Mouse (Mus musculus) embryonic facial prominence, embryonic 13.5 days (tissue): Measurements from ENCODE around the gene Slc10a7. TPM values are rescaled to one million over a fixed set of nuclear protein-coding genes. Genes with fewer than 3 reads are reported as not detected.
A peak's percentile ranks its signal among the peaks of the same experiment; 100 is the strongest.

ENCODE experiments used
- ATAC-seq: fragments of 200-750 bp; cut with Nextera tagmentation; 2 replicates; pipeline ENCODE4 v1.8.0; 2017; ENCODE audit warnings: low read depth; ENCODE audit not compliant: insufficient number of reproducible peaks, insufficient read depth, low FRiP score, low TSS enrichment
- H3K27ac ChIP-seq: fragments of 300-500 bp; sonication (generic); 2 replicates; pipeline ENCODE4 v1.5.1; 2015; ENCODE audit warnings: moderate library complexity, mild to moderate bottlenecking, inconsistent platforms
- H3K27me3 ChIP-seq: fragments of 300-500 bp; sonication (generic); 2 replicates; pipeline ENCODE4 v1.6.1; 2015; ENCODE audit warnings: mild to moderate bottlenecking, inconsistent platforms
- H3K36me3 ChIP-seq: fragments of 300-500 bp; sonication (generic); 2 replicates; pipeline ENCODE4 v1.6.1; 2015; ENCODE audit warnings: mild to moderate bottlenecking, inconsistent platforms
- H3K4me1 ChIP-seq: fragments of 300-500 bp; sonication (generic); 2 replicates; pipeline ENCODE4 v1.6.1; 2015; ENCODE audit warnings: inconsistent platforms
- H3K4me2 ChIP-seq: fragments of 300-500 bp; sonication (generic); 2 replicates; pipeline ENCODE4 v1.6.1; 2015; ENCODE audit warnings: moderate library complexity, mild to moderate bottlenecking, inconsistent platforms
- H3K4me3 ChIP-seq: fragments of 300-500 bp; sonication (generic); 2 replicates; pipeline ENCODE4 v1.5.1; 2015; ENCODE audit warnings: mild to moderate bottlenecking, inconsistent platforms
- H3K9ac ChIP-seq: fragments of 300-500 bp; sonication (generic); 2 replicates; pipeline ENCODE4 v1.6.1; 2015; ENCODE audit warnings: mild to moderate bottlenecking, inconsistent platforms
- H3K9me3 ChIP-seq: fragments of 300-500 bp; sonication (generic); 2 replicates; pipeline ENCODE4 v1.6.1; 2016; ENCODE audit warnings: inconsistent platforms
- WGBS: fragments of 180-500 bp; shearing (Covaris S2); methylation state at CpG from one replicate; pipeline ENCODE4 v1.1.7; 2015; ENCODE audit warnings: mixed read lengths; 5-methylcytosine and 5-hydroxymethylcytosine counted together
- polyA plus RNA-seq: library from polyadenylated mRNA; unstranded; fragments of >200 nt; fragmentation: Nextera tagmentation; extraction: Ambion mirVana; gene quantifications from 2 replicates; pipeline ENCODE4 v1.2.1, GENCODE M21; 2015

The Slc10a7 gene
- polyA plus RNA-seq, 1 experiment from 2014 or later, result 17.6 TPM

GRCm38 (mm10) chr8:78655351-78656045 is 146.4 kb downstream of the Slc10a7 start:
- no peak for ATAC-seq
- WGBS, result 41% methylated on average over 1 of the region's 1 CpGs
- Histone ChIP-seq H3K9me3 (no peaks in the 10 kb centered on the region), H3K4me2 (no peak overlapping the region), H3K36me3 (no peaks in the 10 kb centered on the region), H3K4me3 (no peak overlapping the region), H3K9ac (no peak overlapping the region), H3K27me3 (no peaks in the 10 kb centered on the region), H3K27ac (peak overlapping the region; percentile 33; the same call in 1 of the 2 replicates), H3K4me1 (peaks cover 22% of the 10 kb centered on the region)

GRCm38 (mm10) chr8:78656700-78657370 is 147.7 kb downstream of the Slc10a7 start:
- Histone ChIP-seq H3K27ac (no peak overlapping the region), H3K36me3 (no peaks in the 10 kb centered on the region), H3K4me1 (peaks cover 22% of the 10 kb centered on the region), H3K4me2 (no peak overlapping the region), H3K9me3 (no peaks in the 10 kb centered on the region), H3K9ac (no peak overlapping the region), H3K27me3 (no peaks in the 10 kb centered on the region), H3K4me3 (no peak overlapping the region)
- no peak for ATAC-seq
- 82% methylated on average over 10 of the region's 10 CpGs for WGBS

GRCm38 (mm10) chr8:78658172-78658571 is 149.0 kb downstream of the Slc10a7 start:
- H3K9ac ChIP-seq, result no peak overlapping the region
- H3K27ac ChIP-seq, result no peak overlapping the region
- H3K4me3 ChIP-seq, result no peak overlapping the region
- ATAC-seq, result no peak
- WGBS, result 83% methylated on average over 5 of the region's 5 CpGs
- H3K4me2 ChIP-seq, result no peak overlapping the region
- H3K36me3 ChIP-seq, result no peaks in the 10 kb centered on the region
- no peaks in the 10 kb centered on the region for H3K27me3 ChIP-seq
- H3K9me3 ChIP-seq, result no peaks in the 10 kb centered on the region
- H3K4me1 ChIP-seq, result peaks cover 10% of the 10 kb centered on the region

GRCm38 (mm10) chr8:78659617-78660187 is 150.6 kb downstream of the Slc10a7 start:
- no peak for ATAC-seq
- no peak overlapping the region for H3K4me2 ChIP-seq
- no peaks in the 10 kb centered on the region for H3K9me3 ChIP-seq
- 92% methylated on average over 3 of the region's 3 CpGs for WGBS
- no peak overlapping the region for H3K9ac ChIP-seq
- H3K4me1 ChIP-seq, result peaks cover 9% of the 10 kb centered on the region
- no peak overlapping the region for H3K27ac ChIP-seq
- no peaks in the 10 kb centered on the region for H3K27me3 ChIP-seq
- no peaks in the 10 kb centered on the region for H3K36me3 ChIP-seq
- H3K4me3 ChIP-seq, result no peak overlapping the region

GRCm38 (mm10) chr8:78664306-78664940 is 155.3 kb downstream of the Slc10a7 start:
- no peak overlapping the region for H3K9ac ChIP-seq
- no peaks in the 10 kb centered on the region for H3K27me3 ChIP-seq
- H3K4me3 ChIP-seq, result no peak overlapping the region
- H3K36me3 ChIP-seq, result peaks cover 3% of the 10 kb centered on the region; the same call in 1 of the 2 replicates
- no peaks in the 10 kb centered on the region for H3K4me1 ChIP-seq
- H3K27ac ChIP-seq, result no peak overlapping the region
- H3K9me3 ChIP-seq, result no peaks in the 10 kb centered on the region
- ATAC-seq, result no peak
- 91% methylated on average over 12 of the region's 12 CpGs for WGBS
- no peak overlapping the region for H3K4me2 ChIP-seq

- no peak overlapping the region for H3K4me3 ChIP-seq
- H3K9ac ChIP-seq, result no peak overlapping the region
- H3K4me1 ChIP-seq, result no peaks in the 10 kb centered on the region
- H3K9me3 ChIP-seq, result no peaks in the 10 kb centered on the region
- peaks cover 17% of the 10 kb centered on the region for H3K36me3 ChIP-seq
- no peak for ATAC-seq
- 85% methylated on average over 5 of the region's 5 CpGs for WGBS
- no peaks in the 10 kb centered on the region for H3K27me3 ChIP-seq
- no peak overlapping the region for H3K27ac ChIP-seq
- H3K4me2 ChIP-seq, result no peak overlapping the region
Observed at GRCm38 (mm10) chr8:78667399-78667798, 158.3 kb downstream of the Slc10a7 start.

- no peaks in the 10 kb centered on the region for H3K27me3 ChIP-seq
- H3K36me3 ChIP-seq, result peaks cover 19% of the 10 kb centered on the region
- no peak overlapping the region for H3K4me2 ChIP-seq
- no peak overlapping the region for H3K9ac ChIP-seq
- no peaks in the 10 kb centered on the region for H3K4me1 ChIP-seq
- 91% methylated on average over 5 of the region's 5 CpGs for WGBS
- no peak overlapping the region for H3K4me3 ChIP-seq
- no peak for ATAC-seq
- no peaks in the 10 kb centered on the region for H3K9me3 ChIP-seq
- H3K27ac ChIP-seq, result no peak overlapping the region
Observed at GRCm38 (mm10) chr8:78668206-78668605, 159.1 kb downstream of the Slc10a7 start.

GRCm38 (mm10) chr8:78670241-78670640 is 161.1 kb downstream of the Slc10a7 start:
- Histone ChIP-seq H3K36me3 (peaks cover 19% of the 10 kb centered on the region), H3K4me3 (no peak overlapping the region), H3K27me3 (no peaks in the 10 kb centered on the region), H3K4me2 (no peak overlapping the region), H3K27ac (no peak overlapping the region), H3K9ac (no peak overlapping the region), H3K4me1 (no peaks in the 10 kb centered on the region), H3K9me3 (no peaks in the 10 kb centered on the region)
- ATAC-seq, result no peak
- whole genome bisulfite sequencing, result 90% methylated on average over 7 of the region's 7 CpGs

- no peak overlapping the region for H3K4me3 ChIP-seq
- no peak overlapping the region for H3K4me2 ChIP-seq
- no peak overlapping the region for H3K9ac ChIP-seq
- no peak overlapping the region for H3K27ac ChIP-seq
- no peaks in the 10 kb centered on the region for H3K27me3 ChIP-seq
- H3K36me3 ChIP-seq, result peaks cover 13% of the 10 kb centered on the region
- 33% methylated on average over 10 of the region's 10 CpGs for whole genome bisulfite sequencing
- peaks cover 20% of the 10 kb centered on the region for H3K4me1 ChIP-seq
- 0 out of 2 replicates have a peak, but pooled peaks cover 5% of the 10 kb centered on the region for H3K9me3 ChIP-seq
- no peak for ATAC-seq
Observed at GRCm38 (mm10) chr8:78678541-78679219, 169.5 kb downstream of the Slc10a7 start.

- H3K4me2 ChIP-seq, result no peak overlapping the region
- WGBS, result 66% methylated on average over 10 of the region's 10 CpGs
- H3K36me3 ChIP-seq, result 0 out of 2 replicates have a peak, but pooled peaks cover 4% of the 10 kb centered on the region
- H3K27me3 ChIP-seq, result no peaks in the 10 kb centered on the region
- no peak overlapping the region for H3K4me3 ChIP-seq
- H3K4me1 ChIP-seq, result peaks cover 11% of the 10 kb centered on the region; the same call in 1 of the 2 replicates
- H3K9me3 ChIP-seq, result no peaks in the 10 kb centered on the region
- H3K9ac ChIP-seq, result no peak overlapping the region
- H3K27ac ChIP-seq, result no peak overlapping the region
- ATAC-seq, result no peak
Observed at GRCm38 (mm10) chr8:78690795-78691194, 181.6 kb downstream of the Slc10a7 start.

- 95% methylated on average over 14 of the region's 14 CpGs for WGBS
- no peak overlapping the region for H3K9ac ChIP-seq
- ATAC-seq, result no peak
- H3K9me3 ChIP-seq, result no peaks in the 10 kb centered on the region
- H3K27ac ChIP-seq, result no peak overlapping the region
- H3K4me3 ChIP-seq, result no peak overlapping the region
- no peak overlapping the region for H3K4me2 ChIP-seq
- no peaks in the 10 kb centered on the region for H3K27me3 ChIP-seq
- no peaks in the 10 kb centered on the region for H3K4me1 ChIP-seq
- peaks cover 43% of the 10 kb centered on the region for H3K36me3 ChIP-seq
Observed at GRCm38 (mm10) chr8:78698331-78698741, 189.2 kb downstream of the Slc10a7 start.
